Mouse (Mus musculus) limb, embryonic 11.5 days (tissue): Measurements from ENCODE around the gene Uqcc2. TPM values are rescaled to one million over a fixed set of nuclear protein-coding genes. Genes with fewer than 3 reads are reported as not detected.

Source experiments
- ATAC-seq: fragments of 200-750 bp; cut with Nextera tagmentation; 2 replicates; pipeline ENCODE4 v1.8.0; 2017; ENCODE audit warnings: low read depth; ENCODE audit not compliant: insufficient number of reproducible peaks, low FRiP score, low TSS enrichment
- DNase-seq: peaks from one replicate; pipeline ENCODE4 v3.0.0-alpha.2; 2015; ENCODE audit warnings: low spot score
- H3K27ac ChIP-seq: fragments of 300-500 bp; sonication (generic); replicated peaks from 2 replicates; pipeline ENCODE4 v1.5.1; 2014; ENCODE audit warnings: low read depth, mild to moderate bottlenecking, low read length
- H3K27me3 ChIP-seq: fragments of 300-500 bp; sonication (generic); 2 replicates; pipeline ENCODE4 v1.6.1; 2014; ENCODE audit warnings: mild to moderate bottlenecking, low read length, mixed read lengths; ENCODE audit not compliant: control insufficient read depth, insufficient read depth
- H3K36me3 ChIP-seq: fragments of 300-500 bp; sonication (generic); 2 replicates; pipeline ENCODE4 v1.6.1; 2014; ENCODE audit warnings: mild to moderate bottlenecking, low read length, moderate library complexity, mixed read lengths; ENCODE audit not compliant: control insufficient read depth, insufficient read depth
- H3K4me1 ChIP-seq: fragments of 300-500 bp; sonication (generic); 2 replicates; pipeline ENCODE4 v1.6.1; 2014; ENCODE audit warnings: low read length, mixed read lengths; ENCODE audit not compliant: control insufficient read depth, insufficient read depth
- H3K4me2 ChIP-seq: fragments of 300-500 bp; sonication (generic); 2 replicates; pipeline ENCODE4 v1.6.1; 2014; ENCODE audit warnings: low read depth, mild to moderate bottlenecking, moderate library complexity; ENCODE audit not compliant: severe bottlenecking
- H3K4me3 ChIP-seq: fragments of 300-500 bp; sonication (generic); 2 replicates; pipeline ENCODE4 v1.5.1; 2014; ENCODE audit warnings: low read depth, low read length
- H3K9ac ChIP-seq: fragments of 300-500 bp; sonication (generic); 2 replicates; pipeline ENCODE4 v1.6.1; 2014; ENCODE audit warnings: mild to moderate bottlenecking, low read length
- H3K9me3 ChIP-seq: fragments of 300-500 bp; sonication (generic); 2 replicates; pipeline ENCODE4 v1.6.1; 2016; ENCODE audit warnings: low read length; ENCODE audit not compliant: control insufficient read depth
- WGBS: fragments of 180-500 bp; shearing (Covaris S2); extraction: QIAGEN DNeasy Blood & Tissue Kit; methylation state at CpG from one replicate; pipeline ENCODE4 v1.1.7; 2014; 5-methylcytosine and 5-hydroxymethylcytosine counted together
- polyA plus RNA-seq: library from polyadenylated mRNA; unstranded; fragments of >200 nt; fragmentation: Nextera tagmentation; extraction: Ambion mirVana; gene quantifications from 2 replicates; pipeline ENCODE4 v1.2.1, GENCODE M21; 2014

The Uqcc2 gene
- polyA plus RNA-seq, 1 experiment from 2014 or later, result 383 TPM

DNA sequence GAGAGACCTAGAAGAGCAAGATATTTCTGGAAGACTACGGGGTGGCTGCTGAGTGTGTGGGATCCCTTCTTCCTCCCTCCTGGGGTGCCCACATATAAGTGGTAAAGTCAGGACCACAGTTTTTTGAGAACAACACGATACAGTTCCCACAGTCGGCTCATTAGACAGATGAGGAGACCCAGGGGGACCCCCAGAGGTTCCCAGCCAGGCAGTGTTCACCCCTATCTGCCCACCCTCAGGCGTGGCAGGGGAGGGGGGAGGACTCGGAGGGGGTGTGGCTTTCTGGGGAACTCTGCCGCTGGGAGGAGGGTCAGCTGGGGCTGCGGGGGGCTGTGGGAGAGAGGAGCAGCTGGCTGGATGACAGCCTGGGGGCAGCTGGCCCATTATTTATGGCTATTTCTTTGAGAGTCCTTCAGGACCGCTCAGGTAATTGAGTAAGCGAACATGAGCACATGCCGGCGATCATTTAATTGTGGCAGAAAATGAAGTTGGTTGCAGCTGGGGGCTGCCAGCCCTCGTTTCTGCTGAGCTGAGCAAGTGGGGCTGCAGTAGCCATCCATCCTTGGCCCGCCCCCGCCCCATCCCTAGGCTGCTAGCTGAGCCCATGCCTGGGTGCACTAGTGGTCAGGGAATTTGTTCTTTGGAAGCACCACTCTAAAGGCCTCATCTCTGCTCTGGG lies 41.6 kb upstream of the Uqcc2 start:
- Histone ChIP-seq H3K4me1 (peaks cover 20% of the 10 kb centered on the region), H3K4me2 (peak overlapping the region; percentile 16; the same call in 1 of the 2 replicates), H3K27ac (no peak overlapping the region), H3K9ac (no peak overlapping the region), H3K9me3 (no peaks in the 10 kb centered on the region), H3K36me3 (no peaks in the 10 kb centered on the region), H3K27me3 (no peaks in the 10 kb centered on the region), H3K4me3 (no peak overlapping the region)
- ATAC-seq (0 out of 2 replicates have a peak, but pooled peaks have one; percentile 24), DNase-seq (peak; percentile 49)
- 29% methylated on average over 14 of the region's 14 CpGs for WGBS

DNA sequence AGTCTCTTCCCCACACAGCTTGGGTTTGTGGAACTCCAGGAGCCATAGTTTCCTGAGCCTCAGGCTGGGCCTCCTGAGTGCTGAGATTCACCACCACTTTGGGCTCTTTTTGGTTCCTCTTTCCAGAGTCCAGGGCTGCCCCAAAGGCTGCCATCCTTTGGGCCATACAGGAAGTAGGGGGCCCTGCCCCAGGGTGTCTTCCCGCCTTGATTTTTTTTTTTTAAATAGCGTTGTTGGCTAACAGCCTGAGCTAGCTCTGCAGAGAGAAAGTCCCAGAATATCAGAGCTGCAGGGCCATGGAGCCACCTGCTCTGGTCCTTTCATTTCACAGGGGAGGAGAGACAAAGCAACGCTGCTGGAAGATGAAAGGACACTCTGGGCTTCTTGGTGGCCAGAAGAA lies 40.0 kb upstream of the Uqcc2 start:
- WGBS, result 73% methylated on average over 3 of the region's 3 CpGs
- Histone ChIP-seq H3K4me1 (peaks cover 24% of the 10 kb centered on the region), H3K27me3 (no peaks in the 10 kb centered on the region), H3K36me3 (no peaks in the 10 kb centered on the region), H3K4me3 (no peak overlapping the region), H3K4me2 (no peak overlapping the region), H3K9ac (no peak overlapping the region), H3K9me3 (no peaks in the 10 kb centered on the region), H3K27ac (0 out of 2 replicates have a peak overlapping the region, but pooled peaks have one; percentile 6)
- DNase-seq, result no peak
- no peak for ATAC-seq

DNA sequence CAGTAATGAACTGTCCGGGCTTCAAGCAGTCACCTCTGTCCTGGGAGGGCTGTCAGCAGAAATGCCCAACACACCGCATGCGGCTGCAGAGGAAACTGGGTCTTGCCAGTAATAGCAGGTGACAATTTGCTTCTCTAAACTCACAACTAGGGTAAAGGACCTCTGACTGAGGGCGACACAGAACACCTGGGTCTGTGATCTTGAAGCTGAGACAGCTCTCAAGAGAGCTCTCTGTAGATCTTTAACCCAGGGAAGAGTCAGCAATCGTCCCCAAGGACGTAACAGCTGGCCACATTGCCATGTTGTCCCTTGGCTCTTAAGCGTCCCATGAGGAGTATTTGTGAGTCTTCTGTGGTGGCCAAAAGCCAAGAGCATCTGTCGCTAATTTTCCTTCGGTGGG lies 38.7 kb upstream of the Uqcc2 start:
- Histone ChIP-seq H3K27me3 (no peaks in the 10 kb centered on the region), H3K36me3 (no peaks in the 10 kb centered on the region), H3K4me2 (no peak overlapping the region), H3K27ac (no peak overlapping the region), H3K9ac (no peak overlapping the region), H3K4me3 (no peak overlapping the region), H3K9me3 (no peaks in the 10 kb centered on the region), H3K4me1 (peaks cover 24% of the 10 kb centered on the region)
- ATAC-seq (no peak), DNase-seq (no peak)
- 85% methylated on average over 9 of the region's 9 CpGs for WGBS

DNA sequence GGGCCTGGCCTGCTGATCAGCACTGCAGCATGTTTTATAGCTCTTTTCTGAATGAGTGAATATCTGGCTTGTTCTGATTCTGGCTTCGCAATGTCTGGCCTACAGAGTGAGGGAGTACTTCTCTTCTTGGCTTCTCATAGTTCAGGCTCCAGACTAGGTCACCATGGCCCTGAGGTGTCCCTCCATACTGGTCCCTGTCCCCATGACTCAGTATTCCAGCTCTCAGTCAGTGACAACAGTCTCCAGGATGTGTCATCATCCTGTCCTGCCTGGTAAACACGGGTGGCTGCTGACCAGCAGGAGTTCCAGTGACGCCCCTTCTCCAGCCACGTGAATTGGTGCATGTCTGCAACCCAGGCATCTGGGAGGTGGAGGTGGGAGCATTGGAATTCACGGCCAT lies 37.4 kb upstream of the Uqcc2 start:
- Histone ChIP-seq H3K4me2 (no peak overlapping the region), H3K27ac (no peak overlapping the region), H3K36me3 (no peaks in the 10 kb centered on the region), H3K4me1 (peaks cover 21% of the 10 kb centered on the region), H3K4me3 (no peak overlapping the region), H3K9me3 (no peaks in the 10 kb centered on the region), H3K9ac (no peak overlapping the region), H3K27me3 (no peaks in the 10 kb centered on the region)
- DNase-seq, result no peak
- 78% methylated on average over 5 of the region's 5 CpGs for WGBS
- ATAC-seq, result no peak

DNA sequence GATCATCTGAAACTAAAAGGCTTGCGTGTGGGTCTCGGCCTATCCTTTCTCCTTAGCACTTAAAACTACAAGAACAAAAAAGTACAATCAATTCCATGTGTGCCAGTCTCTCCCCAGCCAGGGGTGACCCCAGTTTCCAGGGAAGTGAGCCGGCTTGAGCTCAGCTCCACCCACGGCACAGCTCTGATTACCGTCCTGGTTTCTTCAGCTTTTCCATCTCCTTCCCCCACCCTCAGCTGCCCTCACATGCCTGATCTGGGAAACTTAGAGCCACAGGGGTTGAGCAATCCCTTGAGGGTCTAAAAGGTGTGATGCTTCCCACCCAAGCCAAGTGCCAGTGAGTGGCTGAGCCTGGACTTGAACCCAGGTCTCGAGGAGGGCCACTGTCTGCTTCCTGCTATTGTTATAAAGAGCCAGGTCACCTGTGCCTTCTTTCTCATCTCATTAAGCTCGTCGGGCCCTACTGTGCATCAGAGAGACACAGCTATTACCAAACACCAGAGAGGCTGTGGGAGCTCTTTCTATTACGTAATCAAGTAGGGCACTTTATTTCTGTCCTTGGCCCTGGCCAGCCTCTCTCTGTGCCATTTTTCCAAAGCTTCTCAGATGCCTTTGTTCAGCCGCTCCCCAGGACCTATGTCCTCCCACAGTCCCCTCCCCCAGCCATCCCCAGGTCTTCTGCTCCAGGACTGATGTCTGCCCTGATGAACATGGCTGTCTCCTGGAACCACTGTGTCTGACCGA lies 36.4 kb upstream of the Uqcc2 start:
- no peaks in the 10 kb centered on the region for H3K27me3 ChIP-seq
- no peak overlapping the region; the same call in 1 of the 2 replicates for H3K27ac ChIP-seq
- no peaks in the 10 kb centered on the region for H3K36me3 ChIP-seq
- DNase-seq (peak; percentile 50), ATAC-seq (no peak)
- H3K9ac ChIP-seq, result no peak overlapping the region
- no peak overlapping the region for H3K4me2 ChIP-seq
- no peak overlapping the region for H3K4me3 ChIP-seq
- 53% methylated on average over 11 of the region's 11 CpGs for WGBS
- peaks cover 11% of the 10 kb centered on the region for H3K4me1 ChIP-seq
- no peaks in the 10 kb centered on the region for H3K9me3 ChIP-seq

DNA sequence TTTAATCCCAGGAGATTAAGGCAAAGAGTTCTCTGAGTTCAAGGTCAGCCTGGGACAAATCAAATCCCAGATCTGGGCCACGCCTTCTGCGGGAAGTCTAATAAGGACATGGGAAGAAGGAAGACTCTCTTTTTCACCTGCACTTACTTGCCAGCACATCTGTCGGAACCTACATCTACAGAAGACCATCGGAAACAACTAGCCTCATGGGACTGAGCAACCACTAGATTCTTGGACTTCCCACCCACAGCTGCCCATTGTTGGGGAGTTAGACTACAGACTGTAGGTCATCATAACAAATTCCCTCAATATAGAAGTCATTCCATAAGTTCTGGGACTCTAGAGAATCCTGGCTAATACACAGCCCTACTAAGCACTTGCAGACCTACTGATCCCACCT lies 34.9 kb upstream of the Uqcc2 start:
- DNase-seq, result no peak
- ATAC-seq, result no peak
- WGBS, result 94% methylated on average over 4 of the region's 4 CpGs

DNA sequence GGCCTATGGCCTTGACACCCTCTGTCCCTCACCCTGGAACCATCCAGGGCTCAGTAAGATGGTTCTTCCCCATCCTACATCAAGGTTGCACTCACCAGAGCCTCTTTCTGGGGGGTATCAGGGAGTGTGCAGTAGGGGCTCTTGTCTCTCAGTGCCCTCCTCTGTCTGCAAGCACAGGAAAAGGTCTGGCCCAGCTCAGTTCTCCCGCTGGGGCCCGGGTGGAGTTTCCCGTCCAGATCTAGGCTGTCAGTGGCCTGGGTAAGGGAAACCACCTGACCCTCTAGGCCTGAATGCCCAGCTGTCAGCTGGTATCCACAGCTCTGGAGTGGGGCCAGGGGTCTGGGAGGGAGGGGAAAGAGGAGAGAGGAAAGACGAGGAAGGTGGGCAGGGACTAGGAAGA lies 33.8 kb upstream of the Uqcc2 start, which contains the start of gene Ip6k3:
Gene Ip6k3 (minus strand): TSS at position 251 of the 400 bp plus-strand sequence.
- Histone ChIP-seq H3K9me3 (no peaks in the 10 kb centered on the region), H3K4me2 (no peak within 1 kb of the TSS), H3K36me3 (no peaks in the 10 kb centered on the region), H3K4me1 (peaks cover 11% of the 10 kb centered on the region), H3K4me3 (no peak within 1 kb of the TSS), H3K27me3 (no peaks in the 10 kb centered on the region), H3K27ac (no peak within 1 kb of the TSS), H3K9ac (no peak within 1 kb of the TSS)
- DNase-seq, result no peak
- 74% methylated on average over 4 of the region's 4 CpGs for WGBS
- ATAC-seq, result no peak

More for the DNA sequence above, 34.9 kb upstream of the Uqcc2 start:
- Histone ChIP-seq H3K4me2 (no peak overlapping the region), H3K9ac (no peak overlapping the region), H3K27me3 (no peaks in the 10 kb centered on the region), H3K4me1 (peaks cover 11% of the 10 kb centered on the region), H3K4me3 (no peak overlapping the region), H3K36me3 (no peaks in the 10 kb centered on the region), H3K27ac (no peak overlapping the region), H3K9me3 (no peaks in the 10 kb centered on the region)

DNA sequence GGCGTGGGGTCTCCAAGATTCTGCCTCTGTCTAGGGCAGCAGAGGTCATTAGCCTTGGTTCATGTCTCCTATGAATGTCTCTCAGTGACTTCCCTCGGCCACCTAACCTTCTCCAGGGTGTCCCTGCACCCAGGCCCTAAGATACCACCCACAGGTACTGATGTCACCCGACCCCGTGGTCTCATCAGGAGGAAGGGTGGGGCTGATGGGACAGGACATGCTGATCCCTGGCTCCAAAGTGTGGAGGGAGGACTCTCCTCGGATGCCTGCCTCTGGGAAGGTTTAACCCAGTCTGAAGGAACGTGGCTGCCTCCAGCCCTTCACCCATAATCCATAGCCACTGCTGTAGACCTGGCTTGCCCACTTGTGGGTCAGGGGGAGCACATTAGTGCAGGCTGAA lies 33.2 kb upstream of the Uqcc2 start:
- no peaks in the 10 kb centered on the region for H3K36me3 ChIP-seq
- H3K27ac ChIP-seq, result no peak overlapping the region
- ATAC-seq (no peak), DNase-seq (no peak)
- H3K4me2 ChIP-seq, result no peak overlapping the region
- no peak overlapping the region for H3K9ac ChIP-seq
- H3K4me3 ChIP-seq, result no peak overlapping the region
- H3K27me3 ChIP-seq, result no peaks in the 10 kb centered on the region
- no peaks in the 10 kb centered on the region for H3K9me3 ChIP-seq
- WGBS, result 77% methylated on average over 6 of the region's 6 CpGs
- H3K4me1 ChIP-seq, result peaks cover 11% of the 10 kb centered on the region
